Mouse (Mus musculus): ENCODE results near the gene Ttc27. TPM values are rescaled to one million over a fixed set of nuclear protein-coding genes. Genes with fewer than 3 reads are reported as not detected.

The Ttc27 gene
- total and polyA plus RNA-seq, 3 experiments: 55.2 to 59.9 TPM; not detected in 1

DNA sequence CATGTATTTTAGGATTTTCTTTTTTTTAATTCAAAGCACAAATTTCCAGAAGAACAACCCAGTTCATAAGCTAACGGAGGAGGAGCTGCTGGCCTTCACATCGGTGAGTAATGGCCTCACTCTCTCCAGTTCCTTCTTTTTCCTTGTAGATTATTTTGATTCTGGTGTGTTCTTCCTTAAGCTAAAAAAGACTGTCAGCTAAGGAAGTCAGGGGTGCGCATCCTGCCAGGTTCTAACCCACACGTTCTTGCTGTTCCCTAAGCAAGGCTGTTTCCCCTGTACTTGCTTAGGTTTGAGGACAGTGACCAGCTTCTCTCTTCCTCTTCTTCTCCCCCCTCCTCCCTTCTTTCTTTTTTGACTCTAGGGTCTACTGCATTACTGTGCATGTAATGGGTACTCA lies 33.5 kb downstream of the Ttc27 start:
- DNase-seq (ENCODE audit: low read depth, low spot score): no peak
- no peak overlapping the region for H3K4me3 ChIP-seq (ENCODE audit: control insufficient read depth in 1 of 2, insufficient read depth in 1 of 2, low read depth in 2 of 2, low read length in 2 of 2)
- H3K36me3 ChIP-seq (ENCODE audit: control insufficient read depth in 1 of 2, insufficient read depth in 2 of 2, low read length in 2 of 2): peaks cover 0 to 3% of the 10 kb centered on the region in 2 experiments; a peak in 2 of 4 replicates
- no peaks in the 10 kb centered on the region for H3K79me2 ChIP-seq (ENCODE audit: control insufficient read depth, insufficient read depth, low read length, poor library complexity)
- no peak overlapping the region for H3K9ac ChIP-seq (ENCODE audit: control insufficient read depth, low read depth, low read length, poor library complexity, severe bottlenecking)
- H3K4me1 ChIP-seq (ENCODE audit: control insufficient read depth in 1 of 2, insufficient read depth in 2 of 2, low read length in 2 of 2): no peaks in the 10 kb centered on the region
- no peaks in the 10 kb centered on the region for H3K27me3 ChIP-seq (ENCODE audit: control insufficient read depth in 1 of 2, insufficient read depth in 2 of 2, low read length in 2 of 2)
- TF ChIP-seq KAT2A (conservative IDR thresholded peaks at IDR 0.05; ENCODE audit: low read depth, low read length): no peak
- TF ChIP-seq MAX (IDR thresholded peaks at IDR 0.05; ENCODE audit: low read length): no peak
- TF ChIP-seq HCFC1 (IDR thresholded peaks at IDR 0.05; ENCODE audit: low read depth, low read length): no peak
- TF ChIP-seq GATA1 (IDR thresholded peaks at IDR 0.05; ENCODE audit: low read depth, low read length): no peak
- no peak for TF ChIP-seq MYC (IDR thresholded peaks at IDR 0.05; ENCODE audit: low read depth, low read length)
- no peak for TF ChIP-seq POLR2A (IDR thresholded peaks at IDR 0.05; ENCODE audit: control insufficient read depth in 1 of 2, insufficient read depth in 1 of 2, low read depth in 1 of 2, low read length in 2 of 2, poor library complexity in 1 of 2)
- TF ChIP-seq TCF12 (IDR thresholded peaks at IDR 0.05; ENCODE audit: low read depth, low read length): no peak
- H3K27ac ChIP-seq (ENCODE audit: control insufficient read depth, low read depth, low read length): no peak overlapping the region
- H3K9me3 ChIP-seq (replicated peaks; ENCODE audit: insufficient read depth, low read length): no peaks in the 10 kb centered on the region

DNA sequence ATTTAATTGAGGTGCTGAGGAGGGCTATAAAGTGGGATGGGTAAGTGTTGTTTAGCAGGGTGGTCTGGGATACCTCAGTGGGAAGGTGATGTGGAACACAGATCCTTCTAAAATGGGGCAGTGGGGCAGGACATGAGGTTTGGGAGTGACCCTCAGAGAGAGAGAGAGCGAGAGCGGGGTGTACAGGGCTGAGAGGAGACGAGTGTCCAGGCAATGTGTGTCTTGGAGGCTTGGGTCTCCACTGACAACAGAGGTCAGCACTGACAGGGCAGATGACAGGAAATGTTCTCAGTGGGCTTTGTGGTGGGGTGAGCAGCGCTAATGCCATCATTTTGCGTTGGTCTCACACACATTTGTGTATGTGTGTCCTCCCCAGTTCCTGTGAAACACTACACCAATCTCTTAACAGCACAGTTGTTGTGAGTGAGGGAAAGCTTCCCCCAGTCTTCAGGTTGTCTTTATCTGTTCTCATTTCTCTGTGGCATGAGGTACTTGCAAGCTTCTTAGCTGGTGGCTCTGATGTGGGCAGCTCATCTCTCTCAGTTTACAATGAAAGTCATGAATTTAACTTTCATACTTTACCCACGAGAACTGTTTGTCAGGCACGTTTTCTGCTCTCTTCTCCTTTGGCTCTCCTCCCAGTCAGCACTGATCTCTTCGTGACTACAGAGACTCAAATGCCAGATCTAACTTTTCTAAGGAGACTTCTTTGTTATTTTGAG lies 35.5 kb downstream of the Ttc27 start:
- Histone ChIP-seq H3K79me2 (ENCODE audit: control insufficient read depth, insufficient read depth, low read length, poor library complexity) (no peaks in the 10 kb centered on the region), H3K9me3 (replicated peaks; ENCODE audit: insufficient read depth, low read length) (no peaks in the 10 kb centered on the region), H3K9ac (ENCODE audit: control insufficient read depth, low read depth, low read length, poor library complexity, severe bottlenecking) (no peak overlapping the region), H3K27ac (ENCODE audit: control insufficient read depth, low read depth, low read length) (no peak overlapping the region), H3K4me3 (ENCODE audit: control insufficient read depth in 1 of 2, insufficient read depth in 1 of 2, low read depth in 2 of 2, low read length in 2 of 2) (no peak overlapping the region), H3K27me3 (ENCODE audit: control insufficient read depth in 1 of 2, insufficient read depth in 2 of 2, low read length in 2 of 2) (no peaks in the 10 kb centered on the region), H3K4me1 (ENCODE audit: control insufficient read depth in 1 of 2, insufficient read depth in 2 of 2, low read length in 2 of 2) (no peaks in the 10 kb centered on the region), H3K36me3 (ENCODE audit: control insufficient read depth in 1 of 2, insufficient read depth in 2 of 2, low read length in 2 of 2) (peaks cover 0 to 3% of the 10 kb centered on the region in 2 experiments; a peak in 2 of 4 replicates)
- no peak for DNase-seq (ENCODE audit: low read depth, low spot score)
- TF ChIP-seq CHD2 (IDR thresholded peaks at IDR 0.05; ENCODE audit: low read length) (no peak), ZC3H11A (IDR thresholded peaks at IDR 0.05; ENCODE audit: low read depth, low read length) (no peak), SIN3A (IDR thresholded peaks at IDR 0.05; ENCODE audit: low read length) (no peak), POLR2AphosphoS5 (IDR thresholded peaks at IDR 0.05; ENCODE audit: borderline replicate concordance, low read depth, low read length) (no peak), MYB (IDR thresholded peaks at IDR 0.05; ENCODE audit: low read depth, low read length) (no peak), SMC3 (IDR thresholded peaks at IDR 0.05; ENCODE audit: low read depth, low read length) (no peak), RCOR1 (IDR thresholded peaks at IDR 0.05; ENCODE audit: low read depth, low read length) (no peak), POLR2A (IDR thresholded peaks at IDR 0.05; ENCODE audit: control insufficient read depth in 1 of 2, insufficient read depth in 1 of 2, low read depth in 1 of 2, low read length in 2 of 2, poor library complexity in 1 of 2) (no peak), TAL1 (IDR thresholded peaks at IDR 0.05; ENCODE audit: low read length) (no peak), MYC (IDR thresholded peaks at IDR 0.05; ENCODE audit: low read depth, low read length) (no peak), CTCF (IDR thresholded peaks at IDR 0.05 in 2 of 3, conservative IDR thresholded peaks at IDR 0.05 in 1 of 3; ENCODE audit: control insufficient read depth in 1 of 3, insufficient read depth in 1 of 3, low read depth in 2 of 3, low read length in 3 of 3, poor library complexity in 1 of 3, severe bottlenecking in 1 of 3) (no peak), ELF1 (IDR thresholded peaks at IDR 0.05; ENCODE audit: low read depth, low read length) (no peak)
